Mouse (Mus musculus) brain, embryonic 14.5 days (tissue): ENCODE data around the gene Tmem87b.

Experiments
- CTCF ChIP-seq: fragments of 200-500 bp; IDR thresholded peaks from 2 replicates; pipeline ENCODE4 v1.5.1; 2012; ENCODE audit warnings: inconsistent platforms, mild to moderate bottlenecking, moderate library complexity, borderline replicate concordance; ENCODE audit not compliant: insufficient read depth, insufficient read length; ENCODE audit errors: extremely low read depth
- POLR2A ChIP-seq: fragments of 200-500 bp; IDR thresholded peaks from 2 replicates; pipeline ENCODE4 v1.6.1; 2012; ENCODE audit warnings: mild to moderate bottlenecking, inconsistent platforms, borderline replicate concordance; ENCODE audit not compliant: poor library complexity, insufficient read depth, insufficient read length, severe bottlenecking; ENCODE audit errors: extremely low read depth

DNA sequence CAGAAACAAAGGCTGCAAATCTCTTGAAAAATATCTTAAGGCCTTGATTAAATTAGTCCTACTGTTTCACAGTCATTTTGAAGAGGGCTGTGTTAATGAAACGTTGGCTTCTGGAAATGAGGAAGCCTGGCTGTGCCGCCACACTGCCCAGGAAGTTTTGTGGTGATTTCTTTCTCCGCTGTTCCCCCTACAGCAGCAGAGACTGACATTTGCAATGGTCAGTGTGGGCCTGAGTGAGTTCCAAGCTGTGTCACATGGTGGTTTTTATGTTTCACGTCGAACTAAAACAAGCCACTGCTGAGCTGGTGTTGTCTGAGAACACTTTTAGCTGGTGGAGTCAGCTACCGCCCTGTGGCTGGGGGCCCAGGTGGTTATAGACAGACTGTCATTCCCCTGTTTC, 21.5 kb upstream of the Tmem87b start:
- TF ChIP-seq POLR2A (no peak), CTCF (no peak)
